Mouse (Mus musculus): ENCODE data around the gene Fbxo5. TPM values are rescaled to one million over a fixed set of nuclear protein-coding genes. Genes with fewer than 3 reads are reported as not detected.

Fbxo5 gene
- polyA plus RNA-seq, 1 experiment from 2014 or later = 49.0 TPM

DNA sequence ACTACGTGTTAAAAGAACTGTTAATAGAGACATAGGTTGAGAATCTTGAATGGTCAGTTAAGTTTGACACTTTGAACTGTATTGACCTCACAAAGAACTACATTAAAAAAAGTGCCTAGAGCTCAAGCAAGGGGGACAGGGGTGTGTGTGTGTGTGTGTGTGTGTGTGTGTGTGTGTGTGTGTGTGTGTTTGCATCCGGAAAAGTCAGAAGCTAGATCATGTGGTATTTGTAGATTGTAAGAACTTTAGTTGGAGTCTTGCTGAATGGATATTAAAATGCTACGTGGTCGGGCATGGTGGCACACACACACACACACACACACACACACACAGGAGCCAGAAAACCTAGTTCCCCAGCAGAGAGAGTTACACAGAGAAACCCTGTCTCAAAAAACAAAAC lies 1.6 kb upstream of the Fbxo5 start:
- ATAC-seq (ENCODE audit: low FRiP score) = no peak
- no peak overlapping the region for H3K9ac ChIP-seq
- H3K4me2 ChIP-seq (replicated peaks) = no peak overlapping the region
- H3K9me3 ChIP-seq (replicated peaks) = no peaks in the 10 kb centered on the region
- no peak overlapping the region for H3K4me3 ChIP-seq
- H3K27me3 ChIP-seq = no peaks in the 10 kb centered on the region
- WGBS = 67% methylated on average over 4 of the region's 4 CpGs
- peaks cover 9% of the 10 kb centered on the region for H3K36me3 ChIP-seq
- peaks cover 23% of the 10 kb centered on the region for H3K4me1 ChIP-seq
- no peak overlapping the region for H3K27ac ChIP-seq

DNA sequence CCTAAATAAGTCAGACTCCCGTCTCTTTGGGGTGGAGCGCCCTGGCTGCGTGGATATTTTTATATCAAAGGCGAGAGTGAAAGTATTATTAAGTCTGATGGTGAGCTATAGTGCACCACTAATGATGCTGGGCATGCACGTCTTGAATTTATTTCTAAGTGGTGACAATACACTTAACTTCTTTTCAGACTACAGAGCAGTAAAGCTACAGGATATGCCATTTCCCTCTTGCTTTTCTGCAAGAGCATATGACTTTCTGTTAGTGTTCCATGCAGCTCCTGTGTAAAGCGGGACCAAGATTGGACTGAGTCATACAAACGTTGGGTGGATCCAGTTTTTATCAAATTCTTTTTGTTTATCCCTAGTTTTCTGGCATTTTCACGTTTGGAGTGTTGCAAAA lies 1.0 kb upstream of the Fbxo5 start:
- no peak for ATAC-seq (ENCODE audit: low FRiP score)
- Histone ChIP-seq H3K27ac (peak overlapping the region; percentile 90; the same call in 1 of the 2 replicates), H3K27me3 (no peaks in the 10 kb centered on the region), H3K4me1 (peaks cover 24% of the 10 kb centered on the region), H3K4me3 (peak overlapping the region; percentile 74), H3K36me3 (peaks cover 9% of the 10 kb centered on the region), H3K4me2 (replicated peaks) (peak overlapping the region; percentile 98), H3K9ac (peak overlapping the region; percentile 71), H3K9me3 (replicated peaks) (no peaks in the 10 kb centered on the region)
- WGBS = 22% methylated on average over 8 of the region's 8 CpGs

GRCm38 (mm10) chr10:5805731-5806307 lies 419 bp upstream of the Fbxo5 start:
- Histone ChIP-seq H3K4me3 (peak overlapping the region; percentile 74), H3K27ac (peak overlapping the region; percentile 90), H3K27me3 (no peaks in the 10 kb centered on the region), H3K9me3 (replicated peaks) (no peaks in the 10 kb centered on the region), H3K9ac (peak overlapping the region; percentile 71), H3K36me3 (peaks cover 14% of the 10 kb centered on the region), H3K4me2 (replicated peaks) (peak overlapping the region; percentile 98), H3K4me1 (peaks cover 24% of the 10 kb centered on the region)
- WGBS = 0% methylated on average over 41 of the region's 43 CpGs
- peak; percentile 96 for ATAC-seq (ENCODE audit: low FRiP score)

GRCm38 (mm10) chr10:5804691-5805156 lies 676 bp downstream of the Fbxo5 start:
- H3K27ac ChIP-seq = peak overlapping the region; percentile 79
- no peaks in the 10 kb centered on the region for H3K9me3 ChIP-seq (replicated peaks)
- H3K27me3 ChIP-seq = no peaks in the 10 kb centered on the region
- 0% methylated on average over 20 of the region's 24 CpGs for WGBS
- H3K36me3 ChIP-seq = peaks cover 24% of the 10 kb centered on the region
- H3K4me2 ChIP-seq (replicated peaks) = peak overlapping the region; percentile 98
- H3K4me3 ChIP-seq = peak overlapping the region; percentile 74
- H3K4me1 ChIP-seq = peaks cover 24% of the 10 kb centered on the region
- peak overlapping the region; percentile 69 for H3K9ac ChIP-seq
- ATAC-seq (ENCODE audit: low FRiP score) = peak; percentile 48

- Histone ChIP-seq H3K36me3 (peaks cover 27% of the 10 kb centered on the region), H3K9ac (peak overlapping the region; percentile 5; the same call in 1 of the 2 replicates), H3K4me1 (peaks cover 24% of the 10 kb centered on the region), H3K27me3 (no peaks in the 10 kb centered on the region), H3K9me3 (replicated peaks) (no peaks in the 10 kb centered on the region), H3K4me2 (replicated peaks) (peak overlapping the region; percentile 98), H3K27ac (no peak overlapping the region), H3K4me3 (peak overlapping the region; percentile 74)
- 6% methylated on average over 1 of the region's 1 CpGs for WGBS
- ATAC-seq (ENCODE audit: low FRiP score) = no peak
Observed at GRCm38 (mm10) chr10:5803739-5804138, 1.7 kb downstream of the Fbxo5 start.

- H3K9ac ChIP-seq = peak overlapping the region; percentile 55
- 35% methylated on average over 6 of the region's 6 CpGs for WGBS
- H3K36me3 ChIP-seq = peaks cover 36% of the 10 kb centered on the region
- H3K4me3 ChIP-seq = peak overlapping the region; percentile 28
- no peaks in the 10 kb centered on the region for H3K9me3 ChIP-seq (replicated peaks)
- no peak for ATAC-seq (ENCODE audit: low FRiP score)
- no peak overlapping the region for H3K27ac ChIP-seq
- no peaks in the 10 kb centered on the region for H3K27me3 ChIP-seq
- H3K4me1 ChIP-seq = peaks cover 24% of the 10 kb centered on the region
- peak overlapping the region; percentile 98 for H3K4me2 ChIP-seq (replicated peaks)
Observed at GRCm38 (mm10) chr10:5802866-5803265, 2.5 kb downstream of the Fbxo5 start.

- Histone ChIP-seq H3K4me1 (peaks cover 24% of the 10 kb centered on the region), H3K4me2 (replicated peaks) (no peak overlapping the region), H3K27ac (no peak overlapping the region), H3K4me3 (no peak overlapping the region), H3K36me3 (peaks cover 37% of the 10 kb centered on the region), H3K9ac (no peak overlapping the region), H3K27me3 (no peaks in the 10 kb centered on the region), H3K9me3 (replicated peaks) (no peaks in the 10 kb centered on the region)
- ATAC-seq (ENCODE audit: low FRiP score) = no peak
- WGBS = 98% methylated on average over 1 of the region's 1 CpGs
Observed at GRCm38 (mm10) chr10:5800490-5800889, 4.9 kb downstream of the Fbxo5 start.

GRCm38 (mm10) chr10:5798069-5798468 lies 7.3 kb downstream of the Fbxo5 start:
- no peak for ATAC-seq (ENCODE audit: low FRiP score)
- H3K4me1 ChIP-seq = peaks cover 9% of the 10 kb centered on the region
- H3K27me3 ChIP-seq = no peaks in the 10 kb centered on the region
- WGBS = 82% methylated on average over 4 of the region's 4 CpGs
- peaks cover 37% of the 10 kb centered on the region for H3K36me3 ChIP-seq
- H3K27ac ChIP-seq = no peak overlapping the region
- no peak overlapping the region for H3K9ac ChIP-seq
- H3K4me3 ChIP-seq = no peak overlapping the region
- no peaks in the 10 kb centered on the region for H3K9me3 ChIP-seq (replicated peaks)
- H3K4me2 ChIP-seq (replicated peaks) = no peak overlapping the region

- Histone ChIP-seq H3K9ac (no peak overlapping the region), H3K4me2 (replicated peaks) (no peak overlapping the region), H3K27ac (no peak overlapping the region), H3K4me3 (no peak overlapping the region), H3K4me1 (no peaks in the 10 kb centered on the region), H3K27me3 (no peaks in the 10 kb centered on the region), H3K9me3 (replicated peaks) (no peaks in the 10 kb centered on the region), H3K36me3 (no peaks in the 10 kb centered on the region)
- WGBS = 27% methylated on average over 12 of the region's 12 CpGs
- no peak for ATAC-seq (ENCODE audit: low FRiP score)
Observed at GRCm38 (mm10) chr10:5790657-5791056, 14.7 kb downstream of the Fbxo5 start.

DNA sequence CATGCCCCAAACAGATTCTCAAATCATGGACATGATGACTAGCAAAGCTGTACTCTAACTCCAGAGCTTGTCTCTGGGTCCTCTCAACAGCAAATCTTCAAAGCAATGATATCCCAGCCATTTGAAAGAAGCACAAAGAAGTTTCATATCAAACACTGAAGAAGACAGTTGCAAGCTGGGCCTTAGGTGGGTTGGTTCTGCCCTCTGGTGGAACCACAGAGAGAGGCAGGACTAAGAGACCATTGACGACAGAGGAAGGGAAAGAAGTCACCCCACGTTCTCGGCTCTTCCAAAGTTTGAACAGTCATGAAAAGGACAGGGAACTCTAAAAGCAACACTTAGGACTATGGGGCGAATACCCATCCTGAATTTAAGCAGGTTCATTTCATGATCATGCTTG lies 18.5 kb downstream of the Fbxo5 start:
- H3K4me2 ChIP-seq (replicated peaks) = no peak overlapping the region
- H3K27me3 ChIP-seq = no peaks in the 10 kb centered on the region
- ATAC-seq (ENCODE audit: low FRiP score) = no peak
- no peaks in the 10 kb centered on the region for H3K36me3 ChIP-seq
- no peak overlapping the region for H3K27ac ChIP-seq
- 36% methylated on average over 4 of the region's 4 CpGs for WGBS
- no peak overlapping the region for H3K9ac ChIP-seq
- no peaks in the 10 kb centered on the region for H3K4me1 ChIP-seq
- H3K9me3 ChIP-seq (replicated peaks) = no peaks in the 10 kb centered on the region
- no peak overlapping the region for H3K4me3 ChIP-seq

Other genes starting within 250 kb of the Fbxo5 start
- 1.9 and 2.0 TPM in 2 replicates for gene Myct1, start 211.8 kb downstream of the Fbxo5 start, polyA plus RNA-seq (2016; fragmentation: Nextera tagmentation; extraction: Ambion mirVana)
- gene Vip, start 166.4 kb downstream of the Fbxo5 start, polyA plus RNA-seq (2016; fragmentation: Nextera tagmentation; extraction: Ambion mirVana) = 0.67 and 1.0 TPM in 2 replicates
- 11.6 and 12.5 TPM in 2 replicates for gene Mtrf1l, start 18.3 kb upstream of the Fbxo5 start, polyA plus RNA-seq (2016; fragmentation: Nextera tagmentation; extraction: Ambion mirVana)
- gene Rgs17, start 116.8 kb upstream of the Fbxo5 start, polyA plus RNA-seq (2016; fragmentation: Nextera tagmentation; extraction: Ambion mirVana) = 4.8 and 5.3 TPM in 2 replicates